ENCODE assay signal across 8 mouse cellular contexts in genomic region chr11:116131349-116132170, GRCm38 (mm10). TPM values are rescaled to one million over a fixed set of nuclear protein-coding genes. Genes with fewer than 3 reads are reported as not detected.
DNase-seq lines count a peak whose midpoint lies in the region; ATAC-seq and TF ChIP-seq lines count a peak whose summit lies in the region.

No protein-coding gene starts in this region.

- no peaks in the 10 kb centered on the region for H3K27me3 ChIP-seq in liver, adult 2 months (ENCODE audit: control insufficient read depth, insufficient read depth, low read length)
- no peaks in the 10 kb centered on the region for H3K27me3 ChIP-seq in embryonic facial prominence, embryonic 14.5 days (replicated peaks; ENCODE audit: control insufficient read depth, insufficient read depth, low read length)
- H3K27me3 ChIP-seq in limb, embryonic 10.5 days (ENCODE audit: low read depth, poor library complexity, severe bottlenecking) = peaks cover 9% of the 10 kb centered on the region; the same call in 1 of the 2 replicates
- H3K27me3 ChIP-seq in neural tube, embryonic 15.5 days (replicated peaks) = 0 out of 2 replicates have a peak, but pooled peaks cover 2% of the 10 kb centered on the region

- no peaks in the 10 kb centered on the region for H3K9me3 ChIP-seq in embryonic facial prominence, embryonic 14.5 days (ENCODE audit: control insufficient read depth, low read length)
- no peaks in the 10 kb centered on the region for H3K9me3 ChIP-seq in limb, embryonic 10.5 days (replicated peaks)
- no peaks in the 10 kb centered on the region for H3K9me3 ChIP-seq in neural tube, embryonic 15.5 days (replicated peaks)

- WGBS in liver, adult 2 months = 72% methylated on average over 15 of the region's 15 CpGs
- 83% methylated on average over 15 of the region's 15 CpGs for WGBS in embryonic facial prominence, embryonic 14.5 days
- 84% methylated on average over 15 of the region's 15 CpGs for WGBS in limb, embryonic 10.5 days
- WGBS in neural tube, embryonic 15.5 days = 83% methylated on average over 15 of the region's 15 CpGs

- TF ChIP-seq POLR2A in liver, adult 2 months (IDR thresholded peaks at IDR 0.05; ENCODE audit: extremely low read depth, insufficient read depth, low read length) = no peak

- peak; percentile 26 for DNase-seq in liver, adult 2 months (ENCODE audit: extremely low read depth, low read depth, low spot score)
- DNase-seq in liver = no peak
- no peak for DNase-seq in embryonic facial prominence, embryonic 14.5 days (ENCODE audit: low spot score)
- DNase-seq in limb, embryonic 10.5 days (ENCODE audit: low spot score) = no peak
- DNase-seq in adrenal gland, adult 2 months = no peak
- DNase-seq in adrenal gland, adult 8-10 months = no peak

- H3K9ac ChIP-seq in liver, adult 2 months (ENCODE audit: low read depth, low read length) = peak overlapping the region; percentile 87
- peak overlapping the region; percentile 76; the same call in 1 of the 2 replicates for H3K9ac ChIP-seq in embryonic facial prominence, embryonic 14.5 days (ENCODE audit: low read depth, low read length)
- peak overlapping the region; percentile 71; the same call in 1 of the 2 replicates for H3K9ac ChIP-seq in neural tube, embryonic 15.5 days (replicated peaks)

- no peak for TF ChIP-seq CTCF in liver, adult 2 months (IDR thresholded peaks at IDR 0.05; ENCODE audit: low read depth, low read length)

- H3K4me1 ChIP-seq in liver, adult 2 months (ENCODE audit: control insufficient read depth, insufficient read depth, low read length) = peaks cover 35% of the 10 kb centered on the region
- peaks cover 13% of the 10 kb centered on the region for H3K4me1 ChIP-seq in embryonic facial prominence, embryonic 14.5 days (ENCODE audit: control insufficient read depth, insufficient read depth, low read length)
- peaks cover 53% of the 10 kb centered on the region for H3K4me1 ChIP-seq in limb, embryonic 10.5 days
- peaks cover 47% of the 10 kb centered on the region for H3K4me1 ChIP-seq in neural tube, embryonic 15.5 days

- ATAC-seq in embryonic facial prominence, embryonic 14.5 days (ENCODE audit: low read depth) = no peak
- ATAC-seq in neural tube, embryonic 15.5 days (ENCODE audit: low FRiP score) = no peak
- no peak for ATAC-seq in inflammation-experienced regulatory T-cells, adult 6 months

- peak overlapping the region; percentile 81 for H3K4me2 ChIP-seq in embryonic facial prominence, embryonic 14.5 days (ENCODE audit: low read depth, low read length)
- peak overlapping the region; percentile 77 for H3K4me2 ChIP-seq in neural tube, embryonic 15.5 days

- H3K36me3 ChIP-seq in liver, adult 2 months (ENCODE audit: control insufficient read depth, insufficient read depth, low read length) = no peaks in the 10 kb centered on the region
- peaks cover 36% of the 10 kb centered on the region for H3K36me3 ChIP-seq in embryonic facial prominence, embryonic 14.5 days (ENCODE audit: control insufficient read depth, insufficient read depth, low read length)
- H3K36me3 ChIP-seq in limb, embryonic 10.5 days = peaks cover 54% of the 10 kb centered on the region
- H3K36me3 ChIP-seq in neural tube, embryonic 15.5 days = peaks cover 32% of the 10 kb centered on the region

- peak overlapping the region; percentile 85 for H3K27ac ChIP-seq in liver, adult 2 months (replicated peaks; ENCODE audit: insufficient read depth, low read depth, low read length)
- peak overlapping the region; percentile 89 for H3K27ac ChIP-seq in embryonic facial prominence, embryonic 14.5 days (replicated peaks; ENCODE audit: low read depth, low read length)
- H3K27ac ChIP-seq in limb, embryonic 10.5 days = peak overlapping the region; percentile 89
- peak overlapping the region; percentile 92 for H3K27ac ChIP-seq in neural tube, embryonic 15.5 days (replicated peaks)

- no peak overlapping the region for H3K4me3 ChIP-seq in liver, adult 2 months (ENCODE audit: insufficient read depth, low read depth, low read length)
- peak overlapping the region; percentile 60 for H3K4me3 ChIP-seq in embryonic facial prominence, embryonic 14.5 days (ENCODE audit: low read depth, low read length)
- peak overlapping the region; percentile 70 for H3K4me3 ChIP-seq in limb, embryonic 10.5 days
- peak overlapping the region; percentile 61; the same call in 1 of the 2 replicates for H3K4me3 ChIP-seq in neural tube, embryonic 15.5 days (replicated peaks)

- H3K79me2 ChIP-seq in liver, adult 2 months (ENCODE audit: control insufficient read depth, insufficient read depth, low read length) = peaks cover 8% of the 10 kb centered on the region; the same call in 1 of the 2 replicates

RNA-seq across cellular contexts. Expression of gene Trim65, which starts 0.6 kb away (rescaled TPM):
- 3.9 and 5.8 TPM in 2 replicates for total RNA-seq in liver, adult 2 months (2014; rRNA removed)
- 7.7 and 8.3 TPM in 2 replicates for polyA plus RNA-seq in liver, adult 2 months (2012; rRNA removed)
- polyA plus RNA-seq in embryonic facial prominence, embryonic 14.5 days (2014; fragmentation: Nextera tagmentation; extraction: Ambion mirVana) = 2.9 and 3.2 TPM in 2 replicates
- 1.9 and 2.1 TPM in 2 replicates for polyA plus RNA-seq in limb, embryonic 10.5 days (2016; fragmentation: Nextera tagmentation; extraction: Ambion mirVana)
- polyA plus RNA-seq in neural tube, embryonic 15.5 days (2015; fragmentation: Nextera tagmentation; extraction: Ambion mirVana) = 3.4 and 4.1 TPM in 2 replicates
- 10 to 100 TPM in 1 of 2 experiments, 1 to 10 TPM in 1; 9.5 to 11.8 TPM for total RNA-seq in adrenal gland, adult 2 months (2021)
- polyA plus RNA-seq in adrenal gland, adult 2 months (2012; rRNA removed) = 15.9 and 16.0 TPM in 2 replicates
- 10 to 100 TPM in 2 of 3 experiments, 1 to 10 TPM in 1; 9.5 to 13.3 (median 11.4) TPM for polyA plus RNA-seq in inflammation-experienced regulatory T-cells, adult 6 months (2017; shearing (Covaris generic))
- total RNA-seq in adrenal gland, adult 8-10 months (2022) = 10 to 100 TPM in 3 of 4 experiments, 1 to 10 TPM in 1; 9.6 to 13.7 (median 13.1) TPM

RNA-seq across cellular contexts. Expression of gene Trim47, which starts 4.5 kb away (rescaled TPM):
- total RNA-seq in liver, adult 2 months (2014; rRNA removed) = 2.9 and 6.6 TPM in 2 replicates
- polyA plus RNA-seq in liver, adult 2 months (2012; rRNA removed) = 4.2 and 4.6 TPM in 2 replicates
- 25.6 and 29.0 TPM in 2 replicates for polyA plus RNA-seq in embryonic facial prominence, embryonic 14.5 days (2014; fragmentation: Nextera tagmentation; extraction: Ambion mirVana)
- polyA plus RNA-seq in limb, embryonic 10.5 days (2016; fragmentation: Nextera tagmentation; extraction: Ambion mirVana) = 3.2 and 4.9 TPM in 2 replicates
- polyA plus RNA-seq in neural tube, embryonic 15.5 days (2015; fragmentation: Nextera tagmentation; extraction: Ambion mirVana) = 9.8 TPM in 2 replicates
- 10 to 100 TPM; 10.3 to 17.9 TPM for total RNA-seq in adrenal gland, adult 2 months (2021)
- polyA plus RNA-seq in adrenal gland, adult 2 months (2012; rRNA removed) = 49.1 and 68.9 TPM in 2 replicates
- under 1 TPM in 1 of 3 experiments, not detected in 2; 0.39 TPM for polyA plus RNA-seq in inflammation-experienced regulatory T-cells, adult 6 months (2017; shearing (Covaris generic))
- 10 to 100 TPM; 11.1 to 20.4 (median 16.4) TPM for total RNA-seq in adrenal gland, adult 8-10 months (2022)

RNA-seq across cellular contexts. Expression of gene Mrpl38, which starts 7.1 kb away (rescaled TPM):
- total RNA-seq in liver, adult 2 months (2014; rRNA removed) = 26.4 and 40.2 TPM in 2 replicates
- polyA plus RNA-seq in liver, adult 2 months (2012; rRNA removed) = 63.7 and 77.7 TPM in 2 replicates
- 76.4 and 81.3 TPM in 2 replicates for polyA plus RNA-seq in embryonic facial prominence, embryonic 14.5 days (2014; fragmentation: Nextera tagmentation; extraction: Ambion mirVana)
- polyA plus RNA-seq in limb, embryonic 10.5 days (2016; fragmentation: Nextera tagmentation; extraction: Ambion mirVana) = 116 and 118 TPM in 2 replicates
- polyA plus RNA-seq in neural tube, embryonic 15.5 days (2015; fragmentation: Nextera tagmentation; extraction: Ambion mirVana) = 82.2 and 95.1 TPM in 2 replicates
- 100 to 1,000 TPM; 102 to 108 TPM for total RNA-seq in adrenal gland, adult 2 months (2021)
- 134 and 167 TPM in 2 replicates for polyA plus RNA-seq in adrenal gland, adult 2 months (2012; rRNA removed)
- 10 to 100 TPM; 14.3 to 30.6 (median 28.0) TPM for polyA plus RNA-seq in inflammation-experienced regulatory T-cells, adult 6 months (2017; shearing (Covaris generic))
- 100 to 1,000 TPM in 3 of 4 experiments, 10 to 100 TPM in 1; 97.5 to 112 (median 107) TPM for total RNA-seq in adrenal gland, adult 8-10 months (2022)

RNA-seq across cellular contexts. Expression of gene Fbf1, which starts 36.4 kb away (rescaled TPM):
- total RNA-seq in liver, adult 2 months (2014; rRNA removed) = 5.6 and 9.0 TPM in 2 replicates
- 3.6 and 4.5 TPM in 2 replicates for polyA plus RNA-seq in liver, adult 2 months (2012; rRNA removed)
- 27.7 and 28.5 TPM in 2 replicates for polyA plus RNA-seq in embryonic facial prominence, embryonic 14.5 days (2014; fragmentation: Nextera tagmentation; extraction: Ambion mirVana)
- polyA plus RNA-seq in limb, embryonic 10.5 days (2016; fragmentation: Nextera tagmentation; extraction: Ambion mirVana) = 51.7 and 56.8 TPM in 2 replicates
- polyA plus RNA-seq in neural tube, embryonic 15.5 days (2015; fragmentation: Nextera tagmentation; extraction: Ambion mirVana) = 44.2 and 48.5 TPM in 2 replicates
- total RNA-seq in adrenal gland, adult 2 months (2021) = 10 to 100 TPM; 30.4 to 37.8 TPM
- 19.5 and 21.4 TPM in 2 replicates for polyA plus RNA-seq in adrenal gland, adult 2 months (2012; rRNA removed)
- polyA plus RNA-seq in inflammation-experienced regulatory T-cells, adult 6 months (2017; shearing (Covaris generic)) = 1 to 10 TPM; 3.2 to 3.5 (median 3.3) TPM
- 10 to 100 TPM; 47.7 to 69.4 (median 52.4) TPM for total RNA-seq in adrenal gland, adult 8-10 months (2022)

RNA-seq across cellular contexts. Expression of gene Wbp2, which starts 44.8 kb away (rescaled TPM):
- total RNA-seq in liver, adult 2 months (2014; rRNA removed) = 14.8 and 24.8 TPM in 2 replicates
- 166 and 179 TPM in 2 replicates for polyA plus RNA-seq in liver, adult 2 months (2012; rRNA removed)
- polyA plus RNA-seq in embryonic facial prominence, embryonic 14.5 days (2014; fragmentation: Nextera tagmentation; extraction: Ambion mirVana) = 69.0 and 74.9 TPM in 2 replicates
- polyA plus RNA-seq in limb, embryonic 10.5 days (2016; fragmentation: Nextera tagmentation; extraction: Ambion mirVana) = 54.8 and 56.9 TPM in 2 replicates
- polyA plus RNA-seq in neural tube, embryonic 15.5 days (2015; fragmentation: Nextera tagmentation; extraction: Ambion mirVana) = 162 and 167 TPM in 2 replicates
- 100 to 1,000 TPM; 165 to 185 TPM for total RNA-seq in adrenal gland, adult 2 months (2021)
- 517 and 528 TPM in 2 replicates for polyA plus RNA-seq in adrenal gland, adult 2 months (2012; rRNA removed)
- polyA plus RNA-seq in inflammation-experienced regulatory T-cells, adult 6 months (2017; shearing (Covaris generic)) = 100 to 1,000 TPM; 153 to 156 (median 154) TPM
- 100 to 1,000 TPM; 194 to 199 (median 196) TPM for total RNA-seq in adrenal gland, adult 8-10 months (2022)
